Mouse (Mus musculus): Measurements from ENCODE around the gene Afmid. TPM values are rescaled to one million over a fixed set of nuclear protein-coding genes. Genes with fewer than 3 reads are reported as not detected.

Afmid gene
- total RNA-seq, 4 experiments from 2014 or later = 5.1 to 17.0 (median 10.2) TPM

- no peak for DNase-seq
These were observed 55.2 kb downstream of the Afmid start for GRCm38 (mm10) chr11:117880977-117881358.

GRCm38 (mm10) chr11:117881787-117882186 lies 56.1 kb downstream of the Afmid start:
- no peak for DNase-seq

- no peak for DNase-seq
These were observed 56.5 kb downstream of the Afmid start for GRCm38 (mm10) chr11:117882208-117882607.

GRCm38 (mm10) chr11:117886000-117886399 lies 60.3 kb downstream of the Afmid start:
- no peak for DNase-seq

- DNase-seq = no peak
These were observed 62.6 kb downstream of the Afmid start for GRCm38 (mm10) chr11:117888168-117888852.

- DNase-seq = no peak
These were observed 63.4 kb downstream of the Afmid start for GRCm38 (mm10) chr11:117888853-117889822.

Other genes with a start within 250 kb of the Afmid start
- gene Tnrc6c, start 171.6 kb upstream of the Afmid start, total RNA-seq (2022) = 10 to 100 TPM; 22.3 to 41.0 (median 31.9) TPM
- gene Tmc8, start 43.8 kb upstream of the Afmid start, total RNA-seq (2022) = 1 to 10 TPM; 1.5 to 3.3 (median 3.0) TPM
- gene Tmc6, start 43.7 kb upstream of the Afmid start, total RNA-seq (2022) = 10 to 100 TPM; 28.2 to 50.0 (median 40.7) TPM
- gene 6030468B19Rik, start 28.3 kb upstream of the Afmid start, total RNA-seq (2022) = not detected
- 1 to 10 TPM in 2 of 4 experiments, under 1 TPM in 2; 0.59 to 3.4 (median 1.3) TPM for gene Gm20708, start 16.3 kb upstream of the Afmid start, total RNA-seq (2022)
- gene Syngr2, start 16.3 kb upstream of the Afmid start, total RNA-seq (2022) = 100 to 1,000 TPM in 2 of 4 experiments, 10 to 100 TPM in 2; 86.0 to 110 (median 103) TPM
- 1 to 10 TPM; 2.4 to 5.0 (median 4.3) TPM for gene Tk1, start 168 bp downstream of the Afmid start, total RNA-seq (2022)
- 1 to 10 TPM; 1.2 to 2.5 (median 1.7) TPM for gene Birc5, start 23.3 kb downstream of the Afmid start, total RNA-seq (2022)
- not detected for gene Tmem235, start 34.8 kb downstream of the Afmid start, total RNA-seq (2022)
- 10 to 100 TPM; 16.4 to 16.7 (median 16.5) TPM for gene Tha1, start 47.6 kb downstream of the Afmid start, total RNA-seq (2022)
- gene Socs3, start 144.1 kb downstream of the Afmid start, total RNA-seq (2022) = 10 to 100 TPM in 1 of 4 experiments, 1 to 10 TPM in 3; 4.4 to 14.6 (median 5.4) TPM
- gene Pgs1, start 160.4 kb downstream of the Afmid start, total RNA-seq (2022) = 10 to 100 TPM; 52.7 to 76.9 (median 68.2) TPM